Mouse (Mus musculus): ENCODE data around the gene Lsm4. TPM values are rescaled to one million over a fixed set of nuclear protein-coding genes. Genes with fewer than 3 reads are reported as not detected.

Lsm4 gene
- 67.6 TPM for polyA plus RNA-seq (2014; fragmentation: Illumina TruSeq; extraction: RNeasy Lipid Tissue Mini Kit (QIAGEN cat#74804); ENCODE audit: low read depth, low replicate concordance)

GRCm38 (mm10) chr8:70673079-70673856 is at the start of gene Lsm4:
Gene Lsm4 (plus strand): TSS chr8:70673248.

DNA sequence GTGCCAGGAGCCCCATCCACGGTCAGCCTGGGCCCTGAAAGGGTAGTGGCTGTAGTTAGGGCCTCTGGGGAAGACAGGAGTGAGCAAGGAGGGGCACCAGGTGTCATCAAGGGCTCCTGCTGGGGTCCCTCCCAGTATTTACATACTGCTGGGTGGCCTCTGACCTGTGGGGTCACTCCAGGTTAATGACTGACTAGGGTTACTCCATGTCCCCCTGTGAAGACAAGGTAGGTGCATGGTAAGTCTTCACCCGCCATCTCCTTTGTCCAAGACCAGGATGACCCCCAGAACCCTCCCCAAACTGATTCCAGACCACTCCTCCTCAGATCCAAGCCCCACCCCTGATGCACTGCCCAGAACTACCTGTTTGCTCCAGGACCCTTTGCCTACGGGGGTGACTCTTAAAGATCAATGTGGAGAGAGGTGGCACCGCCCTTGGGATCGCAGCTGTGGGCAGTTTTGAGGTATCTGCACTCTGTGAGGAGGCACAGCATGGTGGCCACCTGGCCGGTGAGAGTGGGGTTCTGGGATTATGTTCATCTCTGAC is 40.6 kb upstream of the Lsm4 start, which contains the start of gene Gdf15:
Gene Gdf15 (minus strand): TSS at position 111 of the 547 bp plus-strand sequence.

GRCm38 (mm10) chr8:70660273-70660725 is 12.7 kb upstream of the Lsm4 start, which contains the start of gene Pgpep1:
Gene Pgpep1 (minus strand): TSS chr8:70660388.

GRCm38 (mm10) chr8:70698310-70699109 is 25.5 kb downstream of the Lsm4 start, which contains the start of gene Jund:
Gene Jund (plus strand): TSS chr8:70698949.

DNA sequence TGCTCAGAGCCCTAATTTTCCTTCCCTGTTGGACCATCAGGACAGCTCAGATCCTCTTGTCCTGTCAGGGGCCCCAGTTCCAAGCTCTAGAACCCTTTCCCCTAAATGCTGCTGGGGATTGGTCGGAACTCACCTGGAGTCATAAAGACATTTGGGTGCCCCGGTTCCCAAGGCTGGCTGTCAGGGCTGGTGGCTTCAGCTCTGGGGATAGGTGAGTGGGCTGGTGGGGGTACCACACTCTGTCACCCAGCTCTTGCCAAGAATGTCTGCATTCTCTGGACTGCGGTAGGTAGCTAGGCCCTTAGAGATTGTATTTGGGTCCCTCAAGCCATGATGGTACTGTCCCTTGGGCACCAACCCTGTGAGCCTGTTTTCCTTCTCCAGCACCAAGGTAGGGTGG is 30.2 kb downstream of the Lsm4 start, which contains the start of gene Iqcn:
Gene Iqcn (plus strand): TSS at position 171 of the 400 bp plus-strand sequence.

GRCm38 (mm10) chr8:70718297-70718696 is 45.2 kb downstream of the Lsm4 start, which contains the start of gene Gm3336:
Gene Gm3336 (plus strand): TSS chr8:70718543.

DNA sequence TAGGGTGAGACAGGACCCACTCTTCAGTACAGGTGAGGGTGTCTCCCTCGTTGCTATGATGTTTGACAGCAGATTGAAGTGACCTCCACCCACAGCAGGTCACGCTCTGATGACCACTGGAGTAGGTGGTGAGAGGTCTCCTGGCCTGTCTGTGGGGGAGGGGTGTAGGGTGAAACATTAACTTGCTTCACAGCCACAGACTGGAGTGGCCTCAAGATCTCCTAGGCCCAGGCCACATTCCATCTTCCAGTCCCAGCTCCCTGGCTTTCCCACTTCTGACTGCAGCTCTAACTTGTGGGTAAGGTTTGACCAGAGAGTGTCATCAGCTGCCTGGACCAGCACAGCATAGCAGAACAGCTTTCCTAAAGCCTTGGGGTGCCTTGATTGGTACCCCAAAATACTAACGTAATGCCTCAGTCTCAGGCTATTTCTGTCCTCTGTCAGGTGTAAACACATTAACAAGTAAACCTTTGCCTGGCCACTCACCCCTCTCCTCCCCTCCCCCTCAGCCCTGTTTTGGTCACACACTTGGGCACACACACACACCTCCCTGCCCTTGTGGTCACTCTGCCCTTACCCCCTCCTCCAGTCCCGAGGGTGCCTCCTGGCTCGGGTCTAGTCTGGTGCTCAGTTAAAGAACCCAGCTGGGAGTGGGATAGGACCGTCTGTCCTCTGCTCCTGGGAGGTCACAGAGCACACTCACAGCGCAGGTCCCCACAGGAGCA is 50.6 kb downstream of the Lsm4 start, which contains the start of gene Pde4c:
Gene Pde4c (plus strand): TSS at position 235 of the 725 bp plus-strand sequence.

Other genes with a start within 250 kb of the Lsm4 start
- 15.7 TPM for gene Crtc1, start 233.7 kb upstream of the Lsm4 start, polyA plus RNA-seq (2014; fragmentation: Illumina TruSeq; extraction: RNeasy Lipid Tissue Mini Kit (QIAGEN cat#74804); ENCODE audit: low read depth, low replicate concordance)
- gene Klhl26, start 196.3 kb upstream of the Lsm4 start, polyA plus RNA-seq (2014; fragmentation: Illumina TruSeq; extraction: RNeasy Lipid Tissue Mini Kit (QIAGEN cat#74804); ENCODE audit: low read depth, low replicate concordance) = 20.7 TPM
- gene Tmem59l, start 185.9 kb upstream of the Lsm4 start, polyA plus RNA-seq (2014; fragmentation: Illumina TruSeq; extraction: RNeasy Lipid Tissue Mini Kit (QIAGEN cat#74804); ENCODE audit: low read depth, low replicate concordance) = 0.74 TPM
- 2.1 TPM for gene Crlf1, start 180.1 kb upstream of the Lsm4 start, polyA plus RNA-seq (2014; fragmentation: Illumina TruSeq; extraction: RNeasy Lipid Tissue Mini Kit (QIAGEN cat#74804); ENCODE audit: low read depth, low replicate concordance)
- 92.5 TPM for gene Rex1bd, start 166.5 kb upstream of the Lsm4 start, polyA plus RNA-seq (2014; fragmentation: Illumina TruSeq; extraction: RNeasy Lipid Tissue Mini Kit (QIAGEN cat#74804); ENCODE audit: low read depth, low replicate concordance)
- 1,821 TPM for gene Uba52, start 162.4 kb upstream of the Lsm4 start, polyA plus RNA-seq (2014; fragmentation: Illumina TruSeq; extraction: RNeasy Lipid Tissue Mini Kit (QIAGEN cat#74804); ENCODE audit: low read depth, low replicate concordance)
- gene Fkbp8, start 145.5 kb upstream of the Lsm4 start, polyA plus RNA-seq (2014; fragmentation: Illumina TruSeq; extraction: RNeasy Lipid Tissue Mini Kit (QIAGEN cat#74804); ENCODE audit: low read depth, low replicate concordance) = 255 TPM
- 67.9 TPM for gene Kxd1, start 145.3 kb upstream of the Lsm4 start, polyA plus RNA-seq (2014; fragmentation: Illumina TruSeq; extraction: RNeasy Lipid Tissue Mini Kit (QIAGEN cat#74804); ENCODE audit: low read depth, low replicate concordance)
- gene Ell, start 133.8 kb upstream of the Lsm4 start, polyA plus RNA-seq (2014; fragmentation: Illumina TruSeq; extraction: RNeasy Lipid Tissue Mini Kit (QIAGEN cat#74804); ENCODE audit: low read depth, low replicate concordance) = 20.8 TPM
- 351 TPM for gene Isyna1, start 78.9 kb upstream of the Lsm4 start, polyA plus RNA-seq (2014; fragmentation: Illumina TruSeq; extraction: RNeasy Lipid Tissue Mini Kit (QIAGEN cat#74804); ENCODE audit: low read depth, low replicate concordance)
- gene Ssbp4, start 64.4 kb upstream of the Lsm4 start, polyA plus RNA-seq (2014; fragmentation: Illumina TruSeq; extraction: RNeasy Lipid Tissue Mini Kit (QIAGEN cat#74804); ENCODE audit: low read depth, low replicate concordance) = 112 TPM
- gene Lrrc25, start 57.1 kb upstream of the Lsm4 start, polyA plus RNA-seq (2014; fragmentation: Illumina TruSeq; extraction: RNeasy Lipid Tissue Mini Kit (QIAGEN cat#74804); ENCODE audit: low read depth, low replicate concordance) = 5.1 TPM
- gene Gdf15, start 40.8 kb upstream of the Lsm4 start, polyA plus RNA-seq (2014; fragmentation: Illumina TruSeq; extraction: RNeasy Lipid Tissue Mini Kit (QIAGEN cat#74804); ENCODE audit: low read depth, low replicate concordance) = 1.2 TPM
- 54.4 TPM for gene Pgpep1, start 12.9 kb upstream of the Lsm4 start, polyA plus RNA-seq (2014; fragmentation: Illumina TruSeq; extraction: RNeasy Lipid Tissue Mini Kit (QIAGEN cat#74804); ENCODE audit: low read depth, low replicate concordance)
- 72.1 TPM for gene Jund, start 25.7 kb downstream of the Lsm4 start, polyA plus RNA-seq (2014; fragmentation: Illumina TruSeq; extraction: RNeasy Lipid Tissue Mini Kit (QIAGEN cat#74804); ENCODE audit: low read depth, low replicate concordance)
- 4.9 TPM for gene Iqcn, start 30.2 kb downstream of the Lsm4 start, polyA plus RNA-seq (2014; fragmentation: Illumina TruSeq; extraction: RNeasy Lipid Tissue Mini Kit (QIAGEN cat#74804); ENCODE audit: low read depth, low replicate concordance)
- gene Gm3336, start 45.3 kb downstream of the Lsm4 start, polyA plus RNA-seq (2014; fragmentation: Illumina TruSeq; extraction: RNeasy Lipid Tissue Mini Kit (QIAGEN cat#74804); ENCODE audit: low read depth, low replicate concordance) = not detected
- gene Pde4c, start 50.5 kb downstream of the Lsm4 start, polyA plus RNA-seq (2014; fragmentation: Illumina TruSeq; extraction: RNeasy Lipid Tissue Mini Kit (QIAGEN cat#74804); ENCODE audit: low read depth, low replicate concordance) = 5.3 TPM
- 27.6 TPM for gene Rab3a, start 81.4 kb downstream of the Lsm4 start, polyA plus RNA-seq (2014; fragmentation: Illumina TruSeq; extraction: RNeasy Lipid Tissue Mini Kit (QIAGEN cat#74804); ENCODE audit: low read depth, low replicate concordance)
- gene Mpv17l2, start 87.7 kb downstream of the Lsm4 start, polyA plus RNA-seq (2014; fragmentation: Illumina TruSeq; extraction: RNeasy Lipid Tissue Mini Kit (QIAGEN cat#74804); ENCODE audit: low read depth, low replicate concordance) = 52.2 TPM
- 38.8 TPM for gene Pik3r2, start 103.5 kb downstream of the Lsm4 start, polyA plus RNA-seq (2014; fragmentation: Illumina TruSeq; extraction: RNeasy Lipid Tissue Mini Kit (QIAGEN cat#74804); ENCODE audit: low read depth, low replicate concordance)
- gene Mast3, start 131.8 kb downstream of the Lsm4 start, polyA plus RNA-seq (2014; fragmentation: Illumina TruSeq; extraction: RNeasy Lipid Tissue Mini Kit (QIAGEN cat#74804); ENCODE audit: low read depth, low replicate concordance) = 36.3 TPM
- 0.74 TPM for gene Il12rb1, start 135.2 kb downstream of the Lsm4 start, polyA plus RNA-seq (2014; fragmentation: Illumina TruSeq; extraction: RNeasy Lipid Tissue Mini Kit (QIAGEN cat#74804); ENCODE audit: low read depth, low replicate concordance)
- 60.9 TPM for gene Arrdc2, start 166.5 kb downstream of the Lsm4 start, polyA plus RNA-seq (2014; fragmentation: Illumina TruSeq; extraction: RNeasy Lipid Tissue Mini Kit (QIAGEN cat#74804); ENCODE audit: low read depth, low replicate concordance)
- gene Kcnn1, start 190.0 kb downstream of the Lsm4 start, polyA plus RNA-seq (2014; fragmentation: Illumina TruSeq; extraction: RNeasy Lipid Tissue Mini Kit (QIAGEN cat#74804); ENCODE audit: low read depth, low replicate concordance) = 2.5 TPM
- gene Ccdc124, start 200.7 kb downstream of the Lsm4 start, polyA plus RNA-seq (2014; fragmentation: Illumina TruSeq; extraction: RNeasy Lipid Tissue Mini Kit (QIAGEN cat#74804); ENCODE audit: low read depth, low replicate concordance) = 39.0 TPM
- gene Slc5a5, start 219.5 kb downstream of the Lsm4 start, polyA plus RNA-seq (2014; fragmentation: Illumina TruSeq; extraction: RNeasy Lipid Tissue Mini Kit (QIAGEN cat#74804); ENCODE audit: low read depth, low replicate concordance) = 0.36 TPM
- 2,052 TPM for gene Rpl18a, start 224.2 kb downstream of the Lsm4 start, polyA plus RNA-seq (2014; fragmentation: Illumina TruSeq; extraction: RNeasy Lipid Tissue Mini Kit (QIAGEN cat#74804); ENCODE audit: low read depth, low replicate concordance)
- gene Map1s, start 232.7 kb downstream of the Lsm4 start, polyA plus RNA-seq (2014; fragmentation: Illumina TruSeq; extraction: RNeasy Lipid Tissue Mini Kit (QIAGEN cat#74804); ENCODE audit: low read depth, low replicate concordance) = 18.8 TPM

All from adipose tissue, adult 10 weeks (tissue).